Mouse (Mus musculus): ENCODE results near the gene Pald1.

DNA sequence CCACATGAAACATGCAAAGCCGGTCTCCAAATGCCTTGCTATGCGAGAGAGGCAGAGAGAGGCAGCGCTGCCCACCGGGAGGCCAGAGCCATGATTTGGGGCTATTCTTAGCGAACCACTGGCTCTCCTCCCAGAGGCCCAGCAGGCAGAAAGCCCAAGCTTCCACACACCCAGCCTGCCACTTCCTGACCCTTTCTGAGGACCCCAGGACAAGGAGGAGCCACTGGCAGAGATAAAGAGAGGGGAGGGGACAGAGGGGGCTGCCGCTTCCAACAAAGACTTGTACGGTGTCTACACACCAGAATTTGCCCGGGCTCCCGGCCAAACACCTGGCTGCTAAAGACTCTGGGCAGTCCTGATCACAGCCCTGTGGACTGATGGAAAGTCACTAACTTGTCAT, 3.1 kb downstream of the Pald1 start:
- TF ChIP-seq CTCF (IDR thresholded peaks at IDR 0.05; ENCODE audit: low read depth, low read length) (no peak), POLR2A (IDR thresholded peaks at IDR 0.05; ENCODE audit: borderline replicate concordance, low read depth, low read length) (no peak)
